Mouse (Mus musculus): ENCODE measurements around the gene Cpa5. TPM values are rescaled to one million over a fixed set of nuclear protein-coding genes. Genes with fewer than 3 reads are reported as not detected.
A peak's percentile ranks its signal among the peaks of the same experiment; 100 is the strongest.

Cpa5 gene
- polyA plus RNA-seq, 1 experiment from 2014 or later, result 0.55 TPM

DNA sequence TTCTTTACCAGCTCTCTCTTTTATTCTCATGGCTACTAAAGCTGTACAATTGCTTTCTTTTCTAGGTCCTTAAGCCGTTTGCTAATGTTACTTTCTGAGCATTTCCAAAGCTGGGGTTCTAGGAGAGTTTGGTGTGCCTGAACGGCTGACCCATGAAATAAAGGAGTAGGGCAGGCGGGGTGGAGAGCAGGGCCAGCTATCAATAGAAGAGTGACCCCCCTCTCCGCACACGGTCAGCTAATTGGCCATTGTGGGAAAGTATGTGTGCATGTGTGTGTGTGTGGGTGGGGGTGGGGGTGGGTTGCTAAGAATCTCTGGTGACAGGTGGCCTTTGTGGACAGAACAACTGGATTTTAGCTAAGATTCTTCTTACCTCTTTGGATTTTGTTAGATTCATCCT, 402 bp downstream of the Cpa5 start:
- DNase-seq (ENCODE audit: low spot score) (no peak), ATAC-seq (ENCODE audit: insufficient number of reproducible peaks, low FRiP score, low TSS enrichment, low read depth) (no peak)
- Histone ChIP-seq H3K4me2 (ENCODE audit: low read depth, severe bottlenecking) (no peak overlapping the region), H3K27ac (replicated peaks; ENCODE audit: low read depth, low read length) (no peak overlapping the region; the same call in 1 of the 2 replicates), H3K9me3 (ENCODE audit: control insufficient read depth, low read length) (no peaks in the 10 kb centered on the region), H3K27me3 (ENCODE audit: control insufficient read depth, insufficient read depth, low read length) (no peaks in the 10 kb centered on the region), H3K4me1 (ENCODE audit: control insufficient read depth, insufficient read depth, low read length) (peaks cover 14% of the 10 kb centered on the region), H3K9ac (ENCODE audit: low read length) (no peak overlapping the region), H3K4me3 (ENCODE audit: low read depth, low read length) (no peak overlapping the region), H3K36me3 (ENCODE audit: control insufficient read depth, insufficient read depth, low read length) (no peaks in the 10 kb centered on the region)
- 69% methylated on average over 5 of the region's 5 CpGs for WGBS

DNA sequence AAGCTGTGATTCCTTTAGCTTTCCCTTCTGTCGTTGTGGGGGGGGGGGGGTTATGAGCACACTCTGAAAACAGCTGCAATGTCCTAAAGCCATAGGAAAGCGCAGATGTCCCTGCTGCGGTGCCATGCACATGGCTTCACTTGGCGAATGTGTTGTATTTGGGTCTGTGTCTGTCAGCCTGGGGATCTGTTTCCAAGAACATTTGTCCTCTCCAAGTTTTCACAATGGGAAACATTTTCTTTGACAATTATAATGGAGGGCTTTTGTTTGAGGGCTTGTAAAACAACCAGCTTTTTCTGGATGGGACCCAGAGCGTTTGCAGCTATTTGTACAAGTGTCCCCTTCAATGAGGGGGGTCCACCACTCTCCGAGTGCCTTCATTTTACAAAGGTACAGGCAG, 3.4 kb downstream of the Cpa5 start:
- Histone ChIP-seq H3K27ac (replicated peaks; ENCODE audit: low read depth, low read length) (0 out of 2 replicates have a peak overlapping the region, but pooled peaks have one; percentile 93), H3K9ac (ENCODE audit: low read length) (no peak overlapping the region), H3K9me3 (ENCODE audit: control insufficient read depth, low read length) (no peaks in the 10 kb centered on the region), H3K4me1 (ENCODE audit: control insufficient read depth, insufficient read depth, low read length) (peaks cover 31% of the 10 kb centered on the region), H3K27me3 (ENCODE audit: control insufficient read depth, insufficient read depth, low read length) (no peaks in the 10 kb centered on the region), H3K4me2 (ENCODE audit: low read depth, severe bottlenecking) (no peak overlapping the region), H3K36me3 (ENCODE audit: control insufficient read depth, insufficient read depth, low read length) (no peaks in the 10 kb centered on the region), H3K4me3 (ENCODE audit: low read depth, low read length) (no peak overlapping the region)
- ATAC-seq (ENCODE audit: insufficient number of reproducible peaks, low FRiP score, low TSS enrichment, low read depth), result no peak
- WGBS, result 82% methylated on average over 6 of the region's 6 CpGs
- DNase-seq (ENCODE audit: low spot score), result no peak

DNA sequence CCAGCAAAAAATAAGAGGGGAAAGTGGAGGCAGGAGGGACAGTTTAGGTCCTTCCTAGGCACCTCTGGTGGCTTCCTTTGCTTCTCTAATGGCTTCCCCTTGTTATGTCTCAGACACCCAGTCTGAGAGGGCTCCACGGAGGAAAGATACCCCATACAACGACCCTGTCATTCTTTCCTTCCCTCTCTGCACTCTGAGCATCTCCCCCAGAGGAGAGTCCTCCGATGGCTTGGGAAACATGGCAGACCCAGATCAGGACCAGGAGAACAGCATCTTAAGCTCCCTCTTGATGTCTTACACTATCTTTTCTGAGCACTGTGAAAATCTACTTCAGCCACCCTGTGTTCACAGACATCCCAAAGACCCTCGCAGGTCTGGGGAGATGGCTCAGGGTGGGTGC, 4.9 kb downstream of the Cpa5 start:
- Histone ChIP-seq H3K27ac (replicated peaks; ENCODE audit: low read depth, low read length) (peak overlapping the region; percentile 93), H3K4me2 (ENCODE audit: low read depth, severe bottlenecking) (no peak overlapping the region), H3K36me3 (ENCODE audit: control insufficient read depth, insufficient read depth, low read length) (no peaks in the 10 kb centered on the region), H3K4me1 (ENCODE audit: control insufficient read depth, insufficient read depth, low read length) (peaks cover 31% of the 10 kb centered on the region), H3K9ac (ENCODE audit: low read length) (no peak overlapping the region), H3K4me3 (ENCODE audit: low read depth, low read length) (no peak overlapping the region), H3K27me3 (ENCODE audit: control insufficient read depth, insufficient read depth, low read length) (no peaks in the 10 kb centered on the region), H3K9me3 (ENCODE audit: control insufficient read depth, low read length) (no peaks in the 10 kb centered on the region)
- DNase-seq (ENCODE audit: low spot score) (no peak), ATAC-seq (ENCODE audit: insufficient number of reproducible peaks, low FRiP score, low TSS enrichment, low read depth) (no peak)
- 24% methylated on average over 4 of the region's 4 CpGs for WGBS

DNA sequence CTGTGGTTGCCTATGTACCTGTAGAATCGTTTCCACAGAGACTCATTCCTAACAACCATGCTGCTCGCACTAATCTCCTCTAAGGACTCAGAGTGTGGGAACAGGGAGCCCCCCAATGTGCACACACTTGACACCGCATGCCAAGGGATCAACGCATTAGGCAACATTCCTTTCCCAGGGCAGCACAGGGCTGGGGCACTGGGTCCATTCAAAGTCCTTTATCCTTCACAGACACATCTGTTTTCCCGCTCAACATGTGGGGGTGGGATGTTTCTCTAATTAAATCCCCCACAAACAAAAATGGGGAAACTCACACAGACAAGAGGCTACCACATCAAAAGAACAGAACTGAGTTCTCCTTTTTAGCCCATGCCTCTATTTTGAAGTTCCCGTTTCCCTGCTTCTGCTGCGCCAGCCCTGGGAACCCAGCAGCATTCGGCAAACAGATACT, 5.7 kb downstream of the Cpa5 start:
- H3K4me2 ChIP-seq (ENCODE audit: low read depth, severe bottlenecking), result peak overlapping the region; percentile 30; the same call in 1 of the 2 replicates
- no peaks in the 10 kb centered on the region for H3K9me3 ChIP-seq (ENCODE audit: control insufficient read depth, low read length)
- ATAC-seq (ENCODE audit: insufficient number of reproducible peaks, low FRiP score, low TSS enrichment, low read depth), result peak; percentile 84
- WGBS, result under 1% methylated on average over 8 of the region's 8 CpGs
- H3K4me3 ChIP-seq (ENCODE audit: low read depth, low read length), result no peak overlapping the region
- peak overlapping the region; percentile 93 for H3K27ac ChIP-seq (replicated peaks; ENCODE audit: low read depth, low read length)
- H3K27me3 ChIP-seq (ENCODE audit: control insufficient read depth, insufficient read depth, low read length), result no peaks in the 10 kb centered on the region
- H3K9ac ChIP-seq (ENCODE audit: low read length), result no peak overlapping the region; the same call in 1 of the 2 replicates
- no peaks in the 10 kb centered on the region for H3K36me3 ChIP-seq (ENCODE audit: control insufficient read depth, insufficient read depth, low read length)
- H3K4me1 ChIP-seq (ENCODE audit: control insufficient read depth, insufficient read depth, low read length), result peaks cover 31% of the 10 kb centered on the region
- DNase-seq (ENCODE audit: low spot score), result peak; percentile 80

DNA sequence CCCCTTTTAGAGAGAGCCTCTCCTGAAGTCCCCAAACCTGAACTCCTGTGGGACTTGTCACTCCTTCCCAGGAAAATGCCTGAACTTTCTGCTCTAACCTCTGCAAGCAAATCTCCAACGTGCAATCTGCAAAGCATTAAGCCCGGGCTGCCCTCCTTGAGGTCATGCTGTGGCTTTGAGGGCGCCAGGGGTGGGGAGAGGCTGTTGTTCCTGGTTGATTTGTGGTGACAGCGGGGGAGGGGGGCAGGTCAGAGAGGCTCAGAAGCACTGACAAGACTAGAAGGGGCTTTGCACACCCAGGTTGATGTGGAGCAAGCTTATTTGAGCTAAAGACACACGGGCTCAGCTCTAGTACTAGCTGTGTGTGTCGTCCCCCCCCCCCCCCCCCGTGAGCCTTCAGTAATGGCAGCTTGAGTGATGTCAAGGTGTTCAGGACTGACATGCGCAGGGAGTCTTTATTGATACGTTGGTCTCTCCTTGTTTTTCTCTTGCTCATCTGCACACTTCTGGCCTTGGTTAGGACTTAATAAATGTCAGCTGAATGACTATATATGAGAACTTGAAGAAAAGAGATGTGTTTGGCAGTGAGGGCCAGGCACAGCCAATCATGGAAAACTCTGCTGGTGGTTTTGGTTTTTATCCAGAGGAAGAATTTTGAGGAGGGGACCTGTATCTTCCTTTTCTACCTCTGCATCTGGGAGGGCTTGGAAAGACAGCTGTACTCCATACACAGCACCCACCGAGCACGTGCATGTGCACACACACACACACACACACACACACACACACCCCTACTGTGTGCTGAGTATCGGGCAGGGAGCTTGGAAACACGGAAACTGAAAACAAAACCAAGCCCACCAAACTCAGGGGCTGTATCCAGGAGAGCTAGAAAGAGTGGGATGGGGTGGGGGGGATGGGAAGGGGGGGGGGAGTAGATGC, 6.5 kb downstream of the Cpa5 start:
- peak; percentile 80 for ATAC-seq (ENCODE audit: insufficient number of reproducible peaks, low FRiP score, low TSS enrichment, low read depth)
- Histone ChIP-seq H3K4me1 (ENCODE audit: control insufficient read depth, insufficient read depth, low read length) (peaks cover 31% of the 10 kb centered on the region), H3K27me3 (ENCODE audit: control insufficient read depth, insufficient read depth, low read length) (no peaks in the 10 kb centered on the region), H3K9me3 (ENCODE audit: control insufficient read depth, low read length) (no peaks in the 10 kb centered on the region), H3K9ac (ENCODE audit: low read length) (no peak overlapping the region; the same call in 1 of the 2 replicates), H3K27ac (replicated peaks; ENCODE audit: low read depth, low read length) (peak overlapping the region; percentile 93), H3K36me3 (ENCODE audit: control insufficient read depth, insufficient read depth, low read length) (no peaks in the 10 kb centered on the region), H3K4me3 (ENCODE audit: low read depth, low read length) (no peak overlapping the region), H3K4me2 (ENCODE audit: low read depth, severe bottlenecking) (peak overlapping the region; percentile 30; the same call in 1 of the 2 replicates)
- peak; percentile 85 for DNase-seq (ENCODE audit: low spot score)
- 3% methylated on average over 13 of the region's 13 CpGs for WGBS

DNA sequence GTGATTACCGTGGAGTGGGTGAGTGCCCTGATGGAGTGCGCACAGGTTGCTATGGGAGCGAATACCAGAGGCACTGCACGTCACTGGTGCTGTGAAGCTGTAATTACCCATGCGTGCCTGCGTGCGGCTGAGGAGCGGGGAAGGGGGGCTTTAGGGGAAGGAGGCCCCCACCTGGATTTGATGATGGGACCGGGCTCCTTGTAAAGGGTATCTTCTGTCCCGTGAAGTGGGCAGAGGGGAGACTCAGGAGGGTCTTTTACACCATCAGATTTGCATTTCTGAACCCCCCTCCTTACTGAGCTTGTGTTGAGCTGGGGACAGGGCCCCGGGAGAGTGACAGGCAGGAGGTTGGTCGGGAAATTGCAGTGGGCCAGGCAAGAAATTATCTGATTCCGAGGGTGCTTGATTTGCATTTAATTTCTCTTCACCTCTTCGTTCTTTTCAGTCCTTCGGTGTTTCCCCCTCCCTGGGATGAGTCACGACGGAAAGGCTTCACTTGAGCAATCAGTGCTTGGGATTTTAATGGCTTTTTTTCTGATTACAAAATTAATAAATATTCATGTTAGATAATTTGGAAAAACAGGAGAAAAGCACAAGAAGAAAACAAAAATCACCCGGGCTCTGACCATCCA, 7.3 kb downstream of the Cpa5 start:
- H3K9me3 ChIP-seq (ENCODE audit: control insufficient read depth, low read length), result no peaks in the 10 kb centered on the region
- H3K27me3 ChIP-seq (ENCODE audit: control insufficient read depth, insufficient read depth, low read length), result no peaks in the 10 kb centered on the region
- H3K36me3 ChIP-seq (ENCODE audit: control insufficient read depth, insufficient read depth, low read length), result no peaks in the 10 kb centered on the region
- ATAC-seq (ENCODE audit: insufficient number of reproducible peaks, low FRiP score, low TSS enrichment, low read depth), result peak; percentile 45; the same call in 1 of the 2 replicates
- WGBS, result 5% methylated on average over 18 of the region's 18 CpGs
- no peak overlapping the region for H3K4me3 ChIP-seq (ENCODE audit: low read depth, low read length)
- peaks cover 31% of the 10 kb centered on the region for H3K4me1 ChIP-seq (ENCODE audit: control insufficient read depth, insufficient read depth, low read length)
- H3K4me2 ChIP-seq (ENCODE audit: low read depth, severe bottlenecking), result peak overlapping the region; percentile 30; the same call in 1 of the 2 replicates
- H3K27ac ChIP-seq (replicated peaks; ENCODE audit: low read depth, low read length), result peak overlapping the region; percentile 93
- DNase-seq (ENCODE audit: low spot score), result peak; percentile 73
- H3K9ac ChIP-seq (ENCODE audit: low read length), result no peak overlapping the region; the same call in 1 of the 2 replicates

DNA sequence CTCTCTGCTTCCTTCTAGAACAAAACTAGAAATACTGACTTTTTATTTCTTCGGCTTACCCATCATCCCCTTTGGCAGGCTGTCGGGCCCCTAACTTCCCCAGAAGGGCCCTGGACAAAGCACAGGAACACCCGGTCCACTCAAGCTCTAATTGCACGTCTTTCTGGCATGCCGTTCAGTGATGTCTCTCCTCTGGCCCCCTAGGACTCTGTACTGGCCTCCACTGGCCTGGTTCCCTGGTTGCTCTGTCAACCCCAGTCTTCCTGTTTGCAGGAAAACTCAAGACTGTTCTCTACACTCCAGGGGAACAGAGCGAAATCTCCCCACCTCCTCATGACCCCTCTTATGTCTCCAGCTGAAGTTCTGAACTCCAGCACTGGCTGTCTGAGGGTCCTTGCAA, 7.9 kb downstream of the Cpa5 start:
- peak overlapping the region; percentile 93 for H3K27ac ChIP-seq (replicated peaks; ENCODE audit: low read depth, low read length)
- peak overlapping the region; percentile 22; the same call in 1 of the 2 replicates for H3K9ac ChIP-seq (ENCODE audit: low read length)
- no peaks in the 10 kb centered on the region for H3K27me3 ChIP-seq (ENCODE audit: control insufficient read depth, insufficient read depth, low read length)
- H3K9me3 ChIP-seq (ENCODE audit: control insufficient read depth, low read length), result no peaks in the 10 kb centered on the region
- peaks cover 31% of the 10 kb centered on the region for H3K4me1 ChIP-seq (ENCODE audit: control insufficient read depth, insufficient read depth, low read length)
- no peaks in the 10 kb centered on the region for H3K36me3 ChIP-seq (ENCODE audit: control insufficient read depth, insufficient read depth, low read length)
- DNase-seq (ENCODE audit: low spot score) (no peak), ATAC-seq (ENCODE audit: insufficient number of reproducible peaks, low FRiP score, low TSS enrichment, low read depth) (no peak)
- H3K4me3 ChIP-seq (ENCODE audit: low read depth, low read length), result no peak overlapping the region
- no peak overlapping the region for H3K4me2 ChIP-seq (ENCODE audit: low read depth, severe bottlenecking)
- WGBS, result 33% methylated on average over 6 of the region's 6 CpGs

DNA sequence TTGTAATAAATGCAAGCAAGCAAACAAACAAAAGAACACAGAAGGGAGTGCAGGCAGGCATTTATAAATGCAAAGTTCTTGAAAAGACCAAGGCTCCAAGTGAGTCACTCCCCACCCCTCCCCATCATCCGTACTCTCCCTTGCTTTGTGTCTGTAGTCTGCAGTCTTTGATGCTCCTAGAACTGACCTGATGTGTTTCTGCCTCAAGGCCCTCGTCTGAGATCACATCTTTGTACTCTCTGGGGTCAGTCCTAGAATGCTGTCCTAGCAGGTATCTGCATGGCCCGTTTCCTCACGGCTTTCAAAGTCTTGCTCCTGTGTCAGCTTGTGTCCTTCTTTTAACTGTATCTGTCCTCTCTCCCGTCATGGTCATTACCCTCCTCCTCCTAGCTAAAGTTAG, 8.8 kb downstream of the Cpa5 start:
- no peaks in the 10 kb centered on the region for H3K36me3 ChIP-seq (ENCODE audit: control insufficient read depth, insufficient read depth, low read length)
- no peaks in the 10 kb centered on the region for H3K27me3 ChIP-seq (ENCODE audit: control insufficient read depth, insufficient read depth, low read length)
- H3K4me1 ChIP-seq (ENCODE audit: control insufficient read depth, insufficient read depth, low read length), result peaks cover 31% of the 10 kb centered on the region
- no peak for DNase-seq (ENCODE audit: low spot score)
- H3K4me2 ChIP-seq (ENCODE audit: low read depth, severe bottlenecking), result no peak overlapping the region
- whole genome bisulfite sequencing, result 77% methylated on average over 5 of the region's 5 CpGs
- no peak overlapping the region for H3K9ac ChIP-seq (ENCODE audit: low read length)
- no peak overlapping the region for H3K4me3 ChIP-seq (ENCODE audit: low read depth, low read length)
- ATAC-seq (ENCODE audit: insufficient number of reproducible peaks, low FRiP score, low TSS enrichment, low read depth), result no peak
- no peak overlapping the region for H3K27ac ChIP-seq (replicated peaks; ENCODE audit: low read depth, low read length)
- H3K9me3 ChIP-seq (ENCODE audit: control insufficient read depth, low read length), result no peaks in the 10 kb centered on the region
